Mouse (Mus musculus) thymus, adult 2 months (tissue): Measurements from ENCODE around the gene Ppp1r26.

ENCODE experiments used
- CTCF ChIP-seq: fragments of 200-500 bp; IDR thresholded peaks from 2 replicates; pipeline ENCODE4 v1.5.1; 2012; ENCODE audit warnings: mild to moderate bottlenecking, control low read depth, low read length, moderate library complexity, borderline replicate concordance; ENCODE audit not compliant: control insufficient read depth, poor library complexity, insufficient read depth; ENCODE audit errors: extremely low read depth
- POLR2A ChIP-seq: fragments of 200-500 bp; IDR thresholded peaks from 2 replicates; pipeline ENCODE4 v1.6.1; 2012; ENCODE audit warnings: mild to moderate bottlenecking, low read length, control low read depth, moderate library complexity; ENCODE audit not compliant: control insufficient read depth, poor library complexity, insufficient read depth; ENCODE audit errors: extremely low read depth

- TF ChIP-seq CTCF = no peak
- no peak for TF ChIP-seq POLR2A
Measured at GRCm38 (mm10) chr2:28445082-28445481, 1.5 kb upstream of the Ppp1r26 start.
